Mouse (Mus musculus) kidney, adult 2 months (tissue): ENCODE results near the gene Cit.

ENCODE experiments used
- CTCF ChIP-seq: fragments of 200-500 bp; conservative IDR thresholded peaks from 2 replicates; pipeline ENCODE4 v1.5.1; 2011; ENCODE audit warnings: low read depth, mild to moderate bottlenecking, control low read depth, low read length, moderate library complexity, mixed read lengths; ENCODE audit not compliant: insufficient read depth, insufficient read length
- POLR2A ChIP-seq: fragments of 200-500 bp; IDR thresholded peaks from one replicate; pipeline ENCODE4 v1.6.1; 2011; ENCODE audit warnings: low read depth, low read length, control low read depth

DNA sequence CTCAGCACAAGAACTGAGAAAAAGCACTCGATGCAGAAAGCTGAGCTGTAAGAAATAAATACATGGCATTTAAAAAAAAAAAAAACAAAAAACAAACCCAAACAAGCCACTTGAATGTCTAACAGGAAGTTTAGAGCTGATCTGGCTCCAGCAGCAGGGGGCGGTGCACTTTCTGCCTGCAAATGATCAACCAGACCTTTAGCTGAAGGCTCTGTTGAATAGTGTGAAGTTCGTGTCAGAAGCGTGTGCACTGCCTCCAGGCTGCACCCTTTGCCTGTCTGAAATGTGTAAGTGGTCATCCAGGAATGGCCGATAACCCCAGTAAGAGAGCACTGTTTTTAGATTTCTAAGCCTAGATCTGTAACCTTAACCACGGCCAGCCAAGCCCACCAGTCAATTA, 173.7 kb downstream of the Cit start:
- TF ChIP-seq CTCF = peak; percentile 55
- no peak for TF ChIP-seq POLR2A
